Mouse (Mus musculus) heart, adult 18-20 months (tissue): Measurements from ENCODE around the gene Olfr868. TPM values are rescaled to one million over a fixed set of nuclear protein-coding genes. Genes with fewer than 3 reads are reported as not detected.

Source experiments
- DNase-seq, 2 experiments: peaks; one replicate each; pipeline ENCODE4 v3.0.0; 2021 to 2022; ENCODE audit warnings: mixed read lengths in 1 of 2
- long read RNA-seq, 2 experiments: library from polyadenylated mRNA; stranded (forward); transcript quantifications; one replicate each; pipeline ENCODE4 v2.0.0; 2021
- total RNA-seq, 2 experiments: library from RNA; stranded (reverse); gene quantifications; 2 replicates each; pipeline ENCODE4 v1.2.3; 2021

The Olfr868 gene
- total RNA-seq: not detected
- long read RNA-seq, experiment 1: 0 reads
- long read RNA-seq, experiment 2: 0 reads

DNA sequence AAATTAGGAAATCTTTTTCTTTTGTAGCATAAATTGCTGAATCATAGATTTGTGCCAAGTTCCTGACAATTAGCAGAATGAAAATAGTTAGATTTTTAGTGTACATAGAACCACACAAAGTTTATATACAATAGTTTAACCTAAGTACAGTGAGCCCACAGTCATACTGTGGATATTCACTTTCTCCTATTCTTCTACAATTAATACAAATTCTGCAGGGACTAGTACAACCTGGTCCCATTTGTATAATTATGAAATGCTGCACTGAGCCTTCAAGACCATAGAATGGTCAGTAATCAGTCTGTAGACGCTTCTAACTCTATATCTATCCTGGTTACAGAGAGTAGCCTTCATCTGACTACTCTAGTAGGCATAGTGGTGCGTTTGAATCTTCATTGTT, at the start of gene Olfr868:
TSS of gene Olfr868 (plus strand) at position 301 of the 400 bp plus-strand sequence.
- no peak for DNase-seq

DNA sequence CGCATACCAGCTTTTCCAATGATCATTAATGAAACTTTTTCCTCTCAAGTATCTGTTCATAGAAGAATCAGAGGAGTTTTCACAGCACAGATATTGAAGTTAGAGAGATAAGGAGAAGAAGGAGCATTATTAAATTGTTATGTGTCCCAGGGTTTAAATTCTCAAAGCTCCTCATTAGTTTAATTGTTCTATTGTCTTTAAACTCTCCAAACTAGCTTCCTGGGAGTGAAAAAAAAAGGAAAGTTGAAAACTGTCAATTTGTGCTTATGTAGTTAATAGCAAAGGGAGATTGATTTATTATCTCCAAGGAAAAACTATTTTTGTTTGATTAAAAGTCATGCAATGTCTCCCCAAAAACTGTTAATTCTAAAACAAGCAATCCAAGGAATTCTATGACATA, 41.0 kb upstream of the Olfr868 start, which contains the start of gene Olfr867:
TSS of gene Olfr867 (minus strand) at position 101 of the 400 bp plus-strand sequence.
- DNase-seq: no peak

DNA sequence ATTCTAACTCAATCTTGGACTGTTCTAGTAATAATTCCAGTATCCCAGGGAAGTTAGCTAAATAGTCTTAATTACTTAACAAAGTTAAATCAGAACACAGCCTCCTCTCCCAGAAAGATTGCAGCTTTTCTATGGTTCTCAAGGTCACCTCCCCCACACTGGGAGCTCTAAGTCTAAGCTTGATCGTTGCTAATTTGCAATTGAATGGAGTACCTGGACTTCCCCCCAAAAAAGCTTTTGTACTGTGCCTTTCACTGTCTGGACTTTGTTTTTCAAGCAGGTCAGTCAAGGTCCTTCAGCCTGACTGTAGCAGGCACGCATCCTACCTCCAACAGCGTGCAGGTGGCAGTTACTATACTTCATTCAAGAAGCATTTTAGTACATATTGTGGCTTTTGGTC, 28.2 kb upstream of the Olfr868 start:
- DNase-seq: no peak

DNA sequence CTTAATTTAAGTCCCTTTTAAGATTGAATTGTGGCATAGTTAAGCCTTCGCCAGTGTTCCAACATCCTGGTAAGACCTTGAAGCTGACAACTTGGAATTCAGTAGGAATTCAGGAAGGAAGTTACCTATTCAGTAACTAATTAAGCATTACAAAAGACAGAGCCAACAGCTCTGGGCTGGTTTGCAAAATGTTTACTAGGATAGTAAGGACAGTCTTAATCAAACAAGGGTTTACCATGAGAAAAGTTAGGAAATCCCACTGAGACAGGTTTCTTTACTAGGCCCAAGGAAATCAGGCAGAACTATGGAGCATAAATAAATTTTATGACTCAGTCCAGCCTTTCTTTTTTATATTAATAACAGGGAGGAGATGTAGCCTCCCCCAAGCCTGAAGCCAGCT, 27.1 kb upstream of the Olfr868 start:
- no peak for DNase-seq

DNA sequence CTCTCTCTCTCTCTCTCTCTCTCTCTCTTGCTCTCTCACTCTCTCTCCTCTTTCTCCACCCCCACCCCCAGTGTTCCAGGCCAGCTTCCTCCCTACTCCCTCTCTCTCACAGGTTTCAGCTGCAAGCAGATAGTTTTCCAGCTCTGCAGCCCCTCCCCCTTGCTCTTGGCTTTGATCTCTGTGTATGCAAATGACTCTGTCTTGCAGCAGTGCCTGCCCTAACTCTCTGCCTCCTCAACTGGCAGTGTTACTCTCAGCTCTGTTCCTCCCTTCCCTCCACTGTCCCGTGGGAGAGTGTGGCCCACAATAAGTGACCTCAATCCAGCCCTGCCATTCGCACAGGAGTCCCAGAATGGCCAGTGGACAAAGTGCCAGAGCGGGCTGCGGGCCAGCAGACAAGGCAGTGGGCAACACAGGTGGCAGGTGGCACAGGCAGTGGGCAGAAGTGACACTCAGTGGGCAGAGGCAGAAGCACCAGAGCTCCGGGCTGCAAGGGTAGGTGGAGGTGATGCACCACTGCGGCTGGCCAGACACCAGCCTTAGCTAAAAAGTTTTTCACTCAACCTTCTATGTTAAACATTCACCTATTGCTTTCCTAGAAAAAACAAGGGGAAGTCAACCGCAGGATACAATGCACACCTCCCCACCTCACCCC, 24.8 kb upstream of the Olfr868 start:
- DNase-seq: no peak

DNA sequence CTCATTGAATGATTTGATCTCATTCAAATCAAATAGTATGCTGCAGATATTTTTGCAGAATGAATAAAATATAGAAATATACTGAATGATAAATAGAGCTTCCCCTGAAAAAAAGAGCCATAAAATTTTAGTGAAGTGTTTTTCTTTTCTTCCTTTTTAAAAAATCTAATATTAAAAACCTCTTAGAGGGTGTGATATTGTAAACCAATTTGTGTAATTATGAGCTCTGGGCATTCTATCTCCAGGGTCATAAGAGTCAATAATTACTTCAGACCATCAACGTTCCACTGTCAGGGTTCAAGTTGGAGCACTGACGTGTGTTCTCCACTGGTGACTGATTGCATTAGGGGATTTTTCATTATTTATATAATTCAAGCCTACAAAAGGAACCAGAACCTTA, 30.3 kb downstream of the Olfr868 start, which contains the start of gene Olfr869:
TSS of gene Olfr869 (plus strand) at position 301 of the 400 bp plus-strand sequence.
- no peak for DNase-seq

DNA sequence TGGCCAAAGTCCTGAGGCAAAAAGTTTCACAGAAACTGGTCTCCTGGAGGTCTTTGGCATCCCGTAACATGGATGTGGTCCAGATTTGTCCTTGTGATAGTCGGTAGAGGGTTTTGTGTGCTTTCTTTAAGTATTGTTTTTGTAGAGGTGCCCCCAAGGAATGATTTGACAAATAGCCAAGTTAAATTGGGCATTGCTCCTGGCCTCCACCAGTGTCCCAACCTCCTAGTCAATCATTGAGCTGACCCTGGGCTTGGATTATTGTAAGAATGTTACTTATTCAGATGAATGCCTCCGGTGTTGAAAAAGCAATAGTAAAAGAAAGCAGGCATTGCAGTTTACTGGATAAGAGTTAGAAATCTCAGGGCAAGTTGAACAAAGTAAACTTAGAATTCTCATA, 51.3 kb downstream of the Olfr868 start:
- DNase-seq: no peak

Other genes starting within 250 kb of the Olfr868 start
- not detected for gene Olfr860, start 248.9 kb upstream of the Olfr868 start, total RNA-seq
- gene Olfr862, start 210.6 kb upstream of the Olfr868 start, total RNA-seq: not detected
- not detected for gene Olfr77, start 181.8 kb upstream of the Olfr868 start, total RNA-seq
- gene Olfr866, start 70.6 kb upstream of the Olfr868 start, total RNA-seq: not detected
- gene Olfr867, start 41.1 kb upstream of the Olfr868 start, total RNA-seq: not detected
- gene Olfr869, start 30.4 kb downstream of the Olfr868 start, total RNA-seq: not detected
- not detected for gene Olfr870, start 75.4 kb downstream of the Olfr868 start, total RNA-seq
- gene Olfr871, start 113.6 kb downstream of the Olfr868 start, total RNA-seq: not detected
- not detected for gene Olfr872, start 138.5 kb downstream of the Olfr868 start, total RNA-seq
- not detected for gene Olfr39, start 183.7 kb downstream of the Olfr868 start, total RNA-seq
- not detected for gene Olfr873, start 199.9 kb downstream of the Olfr868 start, total RNA-seq
- gene Olfr18, start 237.5 kb downstream of the Olfr868 start, total RNA-seq: not detected